Mouse (Mus musculus) limb, embryonic 12.5 days (tissue): ENCODE results near the gene Antxr1. TPM values are rescaled to one million over a fixed set of nuclear protein-coding genes. Genes with fewer than 3 reads are reported as not detected.

Experiments used
- ATAC-seq: fragments of 200-750 bp; cut with Nextera tagmentation; 2 replicates; pipeline ENCODE4 v1.8.0; 2017; ENCODE audit warnings: low read depth, moderate TSS enrichment; ENCODE audit not compliant: insufficient number of reproducible peaks, insufficient read depth, low FRiP score, low TSS enrichment
- H3K27ac ChIP-seq: fragments of 300-500 bp; sonication (generic); 2 replicates; pipeline ENCODE4 v1.5.1; 2016; ENCODE audit warnings: mild to moderate bottlenecking, moderate library complexity
- H3K27me3 ChIP-seq: fragments of 300-500 bp; sonication (generic); 2 replicates; pipeline ENCODE4 v1.6.1; 2016; ENCODE audit warnings: mild to moderate bottlenecking, moderate library complexity
- H3K36me3 ChIP-seq: fragments of 300-500 bp; sonication (generic); 2 replicates; pipeline ENCODE4 v1.6.1; 2016; ENCODE audit warnings: mild to moderate bottlenecking, moderate library complexity
- H3K4me1 ChIP-seq: fragments of 300-500 bp; sonication (generic); replicated peaks from 2 replicates; pipeline ENCODE4 v1.6.1; 2016
- H3K4me2 ChIP-seq: fragments of 300-500 bp; sonication (generic); 2 replicates; pipeline ENCODE4 v1.6.1; 2016; ENCODE audit warnings: mild to moderate bottlenecking, moderate library complexity
- H3K4me3 ChIP-seq: fragments of 300-500 bp; sonication (generic); replicated peaks from 2 replicates; pipeline ENCODE4 v1.5.1; 2016; ENCODE audit warnings: mild to moderate bottlenecking
- H3K9ac ChIP-seq: fragments of 300-500 bp; sonication (generic); replicated peaks from 2 replicates; pipeline ENCODE4 v1.6.1; 2016; ENCODE audit warnings: mild to moderate bottlenecking, moderate library complexity
- H3K9me3 ChIP-seq: fragments of 300-500 bp; sonication (generic); 2 replicates; pipeline ENCODE4 v1.6.1; 2016; ENCODE audit warnings: mild to moderate bottlenecking, moderate library complexity
- WGBS: fragments of 180-500 bp; shearing (Covaris S2); methylation state at CpG from one replicate; pipeline ENCODE4 v1.1.7; 2016; 5-methylcytosine and 5-hydroxymethylcytosine counted together
- polyA plus RNA-seq: library from polyadenylated mRNA; unstranded; fragments of >200 nt; fragmentation: Nextera tagmentation; extraction: Ambion mirVana; gene quantifications from 2 replicates; pipeline ENCODE4 v1.2.1, GENCODE M21; 2016

Gene Antxr1
- polyA plus RNA-seq, 1 experiment from 2014 or later = 16.2 TPM

DNA sequence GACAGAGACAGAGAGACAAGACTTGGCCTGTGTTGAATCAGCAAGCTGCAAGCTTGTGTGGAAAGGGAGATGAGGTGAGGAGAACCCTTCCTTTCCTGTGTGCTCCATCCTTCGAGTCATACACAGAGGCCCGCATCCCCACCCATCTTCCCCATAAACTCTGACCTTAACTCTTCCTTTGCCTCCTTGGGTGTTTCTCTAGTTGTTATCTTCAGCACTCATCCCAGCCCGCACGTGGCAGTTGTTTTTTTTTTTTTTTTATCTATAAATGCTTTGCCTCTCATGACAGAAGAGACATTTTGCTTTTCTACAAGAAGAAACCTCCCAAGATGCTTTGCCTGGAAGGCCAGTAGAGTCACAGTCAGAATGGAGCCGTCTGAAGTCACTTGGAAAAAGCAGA lies 197.1 kb downstream of the Antxr1 start:
- H3K4me1 ChIP-seq = peaks cover 21% of the 10 kb centered on the region
- no peak overlapping the region for H3K9ac ChIP-seq
- no peak for ATAC-seq
- no peak overlapping the region for H3K4me3 ChIP-seq
- no peaks in the 10 kb centered on the region for H3K27me3 ChIP-seq
- H3K9me3 ChIP-seq = no peaks in the 10 kb centered on the region
- H3K4me2 ChIP-seq = no peak overlapping the region
- H3K36me3 ChIP-seq = peaks cover 35% of the 10 kb centered on the region
- 93% methylated on average over 5 of the region's 5 CpGs for WGBS
- no peak overlapping the region for H3K27ac ChIP-seq

DNA sequence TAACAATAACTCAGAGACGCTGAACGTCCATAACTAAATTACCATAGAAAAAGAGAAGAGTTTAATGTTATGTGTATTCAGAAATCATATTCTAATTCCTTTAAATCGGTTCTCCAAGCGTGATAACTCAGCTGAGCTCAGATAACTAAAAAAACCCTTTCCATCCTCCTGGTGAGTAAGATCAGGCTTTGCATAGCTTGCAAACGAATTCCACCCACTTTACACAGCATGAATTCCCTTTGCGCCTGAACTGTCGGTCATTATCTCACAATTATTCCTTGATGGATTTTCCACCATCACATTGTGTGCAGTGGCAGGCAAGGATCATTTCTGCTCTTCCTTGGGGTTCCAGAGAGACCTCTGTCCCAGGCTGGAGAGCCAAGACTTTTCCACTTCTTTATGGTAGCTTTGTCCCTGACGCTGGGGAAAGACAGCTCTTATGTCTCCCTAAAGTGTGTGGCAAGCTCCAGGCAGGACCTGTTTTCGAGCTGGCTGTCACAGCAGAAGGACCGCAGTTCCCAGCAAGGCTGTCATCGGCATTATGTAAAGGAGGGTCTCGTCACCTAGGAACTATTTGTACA lies 201.6 kb downstream of the Antxr1 start:
- no peak for ATAC-seq
- no peaks in the 10 kb centered on the region for H3K27me3 ChIP-seq
- 73% methylated on average over 12 of the region's 12 CpGs for WGBS
- H3K4me1 ChIP-seq = no peaks in the 10 kb centered on the region
- H3K36me3 ChIP-seq = peaks cover 39% of the 10 kb centered on the region
- no peak overlapping the region for H3K9ac ChIP-seq
- 0 out of 2 replicates have a peak overlapping the region, but pooled peaks have one; percentile 17 for H3K27ac ChIP-seq
- H3K4me2 ChIP-seq = no peak overlapping the region
- no peak overlapping the region for H3K4me3 ChIP-seq
- no peaks in the 10 kb centered on the region for H3K9me3 ChIP-seq

DNA sequence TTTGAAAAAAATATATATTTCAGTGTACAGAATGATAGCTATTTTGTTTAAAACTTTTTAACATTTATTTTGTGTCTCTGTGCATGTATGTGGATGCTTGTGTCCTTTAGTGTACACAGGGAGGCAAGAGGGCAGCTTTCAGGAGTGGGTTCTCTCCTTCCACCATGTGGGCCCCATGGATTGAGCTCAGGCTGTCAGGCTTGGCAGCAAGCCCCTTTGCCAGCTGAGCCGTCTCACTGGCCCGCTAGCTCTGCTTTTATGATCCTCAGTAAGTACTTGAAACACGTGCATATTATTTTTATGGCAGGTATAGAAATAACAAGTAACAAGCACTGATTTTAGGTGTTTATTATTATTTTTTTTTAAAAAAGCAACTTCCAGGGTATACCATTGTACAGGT lies 202.1 kb downstream of the Antxr1 start:
- Histone ChIP-seq H3K4me1 (no peaks in the 10 kb centered on the region), H3K9ac (no peak overlapping the region), H3K27ac (no peak overlapping the region), H3K36me3 (peaks cover 39% of the 10 kb centered on the region), H3K4me2 (no peak overlapping the region), H3K9me3 (no peaks in the 10 kb centered on the region), H3K27me3 (no peaks in the 10 kb centered on the region), H3K4me3 (no peak overlapping the region)
- ATAC-seq = no peak
- WGBS = 58% methylated on average over 3 of the region's 3 CpGs

DNA sequence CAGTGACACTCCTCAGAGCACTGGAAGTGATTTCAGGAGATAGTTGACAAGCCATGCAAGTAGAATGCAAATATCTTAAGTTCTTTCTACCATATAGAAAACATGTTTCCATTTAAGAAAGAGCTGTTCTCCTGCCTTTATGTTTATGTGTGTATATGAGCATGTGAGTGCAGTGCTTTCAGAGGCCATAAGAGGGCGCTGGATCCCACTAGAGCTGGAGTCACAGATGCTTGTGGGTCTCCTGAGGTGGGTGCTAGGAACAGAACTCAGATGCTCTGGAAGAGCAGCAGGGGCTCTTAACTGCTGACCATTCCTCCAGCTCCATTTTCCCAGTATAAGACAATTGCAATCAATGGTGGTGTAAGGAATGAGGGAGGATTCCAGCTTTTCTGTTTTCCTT lies 204.5 kb downstream of the Antxr1 start:
- WGBS = 74% methylated on average over 1 of the region's 1 CpGs
- Histone ChIP-seq H3K27me3 (no peaks in the 10 kb centered on the region), H3K36me3 (peaks cover 25% of the 10 kb centered on the region), H3K9me3 (no peaks in the 10 kb centered on the region), H3K4me1 (peaks cover 8% of the 10 kb centered on the region; the same call in 1 of the 2 replicates), H3K9ac (no peak overlapping the region), H3K4me3 (no peak overlapping the region), H3K27ac (no peak overlapping the region), H3K4me2 (no peak overlapping the region)
- no peak for ATAC-seq

DNA sequence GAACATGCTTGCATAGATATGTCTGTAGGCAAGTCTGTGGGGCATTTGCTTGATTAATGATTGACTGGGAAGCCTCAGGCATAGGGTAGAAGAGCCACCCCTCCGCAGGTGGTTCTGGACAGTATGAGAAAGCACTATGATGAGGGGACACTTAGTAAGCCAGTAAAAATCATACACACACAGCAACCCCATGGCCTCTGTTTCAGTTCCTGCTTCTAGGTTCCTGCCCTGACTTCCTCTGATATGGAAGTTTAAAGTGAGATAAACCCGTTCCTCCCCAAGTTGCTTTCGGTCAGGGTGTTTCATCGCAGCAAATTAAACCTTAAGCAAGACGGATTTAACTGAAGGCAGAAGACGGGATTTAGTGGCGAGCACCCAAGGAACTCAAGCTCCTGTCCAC lies 205.0 kb downstream of the Antxr1 start:
- no peak for ATAC-seq
- Histone ChIP-seq H3K4me3 (no peak overlapping the region), H3K27ac (no peak overlapping the region), H3K9ac (no peak overlapping the region), H3K9me3 (no peaks in the 10 kb centered on the region), H3K4me1 (peaks cover 8% of the 10 kb centered on the region; the same call in 1 of the 2 replicates), H3K36me3 (peaks cover 21% of the 10 kb centered on the region), H3K27me3 (no peaks in the 10 kb centered on the region), H3K4me2 (no peak overlapping the region)
- 96% methylated on average over 7 of the region's 7 CpGs for WGBS

DNA sequence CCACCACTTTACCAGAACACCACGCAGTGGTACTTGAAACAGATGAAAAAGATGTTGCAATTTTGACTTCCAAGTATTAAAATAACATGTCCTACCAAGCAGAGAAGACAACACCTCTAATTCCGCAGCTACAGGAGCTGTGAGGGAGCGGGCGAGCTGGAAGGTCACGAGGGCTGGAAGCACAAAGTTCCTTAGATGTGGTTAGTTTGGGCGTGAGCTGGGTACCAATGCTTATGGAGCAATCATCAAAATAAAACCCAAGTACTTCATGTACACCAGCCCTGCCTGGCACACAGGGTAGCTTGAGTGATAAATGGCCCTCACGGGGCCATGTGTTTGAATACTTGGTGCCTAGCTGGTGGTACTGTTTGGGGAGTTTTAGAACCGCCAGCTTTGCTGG lies 205.8 kb downstream of the Antxr1 start:
- 92% methylated on average over 8 of the region's 8 CpGs for WGBS
- ATAC-seq = no peak

DNA sequence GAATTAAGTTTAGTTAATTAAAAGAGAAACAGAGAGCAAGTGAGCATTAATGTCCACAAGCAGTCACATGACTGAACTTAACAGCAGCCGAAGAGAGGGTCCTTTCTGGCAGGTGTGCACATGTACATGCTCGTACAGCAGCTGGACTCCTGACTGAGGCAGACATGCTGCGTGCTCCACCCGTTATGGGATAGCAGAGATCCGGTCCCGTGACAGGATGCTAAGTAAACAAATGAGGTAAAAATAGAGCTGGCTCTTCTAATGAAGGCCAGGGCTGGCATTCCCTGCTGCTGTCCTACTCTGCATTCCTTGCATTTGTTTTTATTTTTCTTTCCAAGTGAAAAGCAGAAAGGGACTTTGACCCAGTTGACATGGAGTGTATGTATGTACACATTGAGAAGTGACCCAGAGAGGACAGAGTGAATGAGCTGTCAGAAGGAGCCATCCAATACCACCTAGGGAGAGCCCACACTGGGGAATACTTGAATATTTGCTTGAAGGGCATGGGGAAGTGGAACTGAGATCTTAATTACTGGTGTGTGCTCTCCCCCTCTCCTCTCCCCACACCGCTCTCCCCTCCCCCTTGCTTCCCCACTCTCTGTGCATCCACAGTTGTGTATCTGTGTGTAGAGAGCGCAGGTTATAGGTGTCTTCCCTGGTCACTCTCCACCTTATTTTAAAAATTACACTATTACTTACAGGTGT lies 208.4 kb downstream of the Antxr1 start:
- no peaks in the 10 kb centered on the region for H3K9me3 ChIP-seq
- WGBS = 67% methylated on average over 8 of the region's 8 CpGs
- H3K27ac ChIP-seq = no peak overlapping the region
- no peak overlapping the region for H3K4me2 ChIP-seq
- H3K4me1 ChIP-seq = peaks cover 8% of the 10 kb centered on the region; the same call in 1 of the 2 replicates
- peaks cover 4% of the 10 kb centered on the region; the same call in 1 of the 2 replicates for H3K36me3 ChIP-seq
- H3K4me3 ChIP-seq = no peak overlapping the region
- H3K9ac ChIP-seq = no peak overlapping the region
- no peak for ATAC-seq
- H3K27me3 ChIP-seq = no peaks in the 10 kb centered on the region

More for the DNA sequence above, 205.8 kb downstream of the Antxr1 start:
- Histone ChIP-seq H3K4me1 (peaks cover 8% of the 10 kb centered on the region; the same call in 1 of the 2 replicates), H3K27ac (no peak overlapping the region), H3K36me3 (peaks cover 13% of the 10 kb centered on the region; the same call in 1 of the 2 replicates), H3K9me3 (no peaks in the 10 kb centered on the region), H3K4me3 (no peak overlapping the region), H3K9ac (no peak overlapping the region), H3K4me2 (no peak overlapping the region), H3K27me3 (no peaks in the 10 kb centered on the region)

DNA sequence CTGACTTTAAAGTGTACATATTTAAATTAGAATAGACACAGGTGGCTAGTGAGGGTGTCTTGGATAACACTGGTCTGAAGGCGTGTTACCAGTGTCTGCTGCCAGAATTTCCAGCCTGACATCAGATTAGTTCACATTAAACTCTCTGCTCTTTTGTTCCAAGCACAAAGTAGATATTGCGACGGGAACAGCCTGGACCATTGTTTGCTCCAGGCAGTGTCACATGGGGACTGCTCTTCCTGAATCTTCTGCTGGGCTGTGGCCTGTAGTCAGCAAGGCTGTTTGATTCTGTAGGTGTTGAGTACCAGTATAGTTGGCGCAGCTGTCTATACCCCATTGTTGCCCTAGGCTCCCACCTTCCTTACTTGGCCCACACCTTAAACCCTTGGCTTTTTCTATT lies 211.6 kb downstream of the Antxr1 start:
- Histone ChIP-seq H3K27me3 (no peaks in the 10 kb centered on the region), H3K9ac (no peak overlapping the region), H3K4me1 (peaks cover 21% of the 10 kb centered on the region), H3K36me3 (no peaks in the 10 kb centered on the region), H3K27ac (no peak overlapping the region), H3K9me3 (no peaks in the 10 kb centered on the region), H3K4me2 (no peak overlapping the region), H3K4me3 (no peak overlapping the region)
- WGBS = 94% methylated on average over 4 of the region's 4 CpGs
- ATAC-seq = no peak

DNA sequence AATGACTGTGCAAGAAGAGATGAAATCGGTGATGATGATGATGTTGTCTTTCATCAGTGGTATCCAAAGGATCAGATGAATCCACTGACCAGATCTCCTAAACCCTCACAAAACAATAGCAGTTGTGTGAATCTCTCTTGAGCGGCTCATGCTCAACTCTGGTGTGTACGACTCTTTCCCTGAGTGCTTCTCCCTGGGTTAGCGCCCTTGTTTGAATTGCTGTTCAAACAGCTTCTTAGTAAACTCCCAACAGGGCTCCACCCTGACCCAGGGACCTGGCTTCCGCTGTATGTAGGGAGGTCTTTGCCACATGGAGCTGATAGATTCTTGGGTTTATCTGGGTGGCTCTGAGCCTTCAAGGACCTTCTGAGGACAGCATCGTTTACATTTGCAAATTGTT lies 212.2 kb downstream of the Antxr1 start:
- H3K27me3 ChIP-seq = no peaks in the 10 kb centered on the region
- no peak overlapping the region for H3K27ac ChIP-seq
- no peak for ATAC-seq
- H3K9ac ChIP-seq = no peak overlapping the region
- 88% methylated on average over 6 of the region's 6 CpGs for WGBS
- H3K4me3 ChIP-seq = no peak overlapping the region
- H3K4me2 ChIP-seq = no peak overlapping the region
- H3K4me1 ChIP-seq = peaks cover 21% of the 10 kb centered on the region
- no peaks in the 10 kb centered on the region for H3K36me3 ChIP-seq
- H3K9me3 ChIP-seq = no peaks in the 10 kb centered on the region

DNA sequence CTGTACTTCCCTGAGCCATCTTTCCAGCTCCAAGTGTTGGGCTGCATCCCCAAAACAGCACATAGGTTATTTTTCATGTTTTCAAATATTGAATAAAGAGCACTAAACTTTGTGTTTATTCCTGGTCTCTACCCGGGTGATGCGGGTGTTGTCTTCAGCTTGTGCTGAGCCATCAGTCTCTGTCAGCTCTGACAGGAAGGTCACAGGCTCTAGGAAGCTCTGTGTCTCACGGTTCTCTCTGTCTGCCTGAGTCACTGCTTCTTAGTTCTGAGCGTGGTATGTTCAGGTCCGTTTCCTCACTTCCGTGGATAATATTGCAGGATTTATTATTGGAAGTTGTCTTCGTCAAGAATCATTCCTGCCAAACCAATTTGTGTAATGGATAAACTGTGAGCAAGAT lies 213.7 kb downstream of the Antxr1 start:
- Histone ChIP-seq H3K9me3 (no peaks in the 10 kb centered on the region), H3K36me3 (no peaks in the 10 kb centered on the region), H3K9ac (no peak overlapping the region), H3K4me1 (peaks cover 12% of the 10 kb centered on the region), H3K4me3 (no peak overlapping the region), H3K27me3 (no peaks in the 10 kb centered on the region), H3K27ac (no peak overlapping the region), H3K4me2 (no peak overlapping the region)
- 80% methylated on average over 7 of the region's 7 CpGs for WGBS
- no peak for ATAC-seq

DNA sequence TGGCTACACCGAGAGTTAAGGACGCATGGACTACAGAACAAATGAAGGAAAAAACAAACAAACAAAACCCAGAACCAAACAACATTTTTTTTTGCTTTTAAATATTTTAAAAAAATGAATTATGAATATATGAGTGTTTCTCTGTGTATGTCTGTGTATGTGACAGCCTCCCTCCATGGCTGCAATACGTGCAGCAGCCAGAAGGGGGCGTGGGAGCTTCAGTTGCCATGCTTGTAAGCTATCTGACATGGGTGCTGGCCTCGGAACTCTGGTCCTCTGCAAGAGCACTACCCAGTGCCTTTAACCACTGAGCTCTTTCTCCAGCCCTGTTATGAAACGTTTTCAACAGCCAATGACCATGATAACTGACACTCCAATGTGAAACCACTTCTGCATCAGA lies 215.0 kb downstream of the Antxr1 start:
- Histone ChIP-seq H3K4me3 (no peak overlapping the region), H3K27me3 (no peaks in the 10 kb centered on the region), H3K9me3 (no peaks in the 10 kb centered on the region), H3K4me2 (no peak overlapping the region), H3K9ac (no peak overlapping the region), H3K36me3 (no peaks in the 10 kb centered on the region), H3K4me1 (peaks cover 20% of the 10 kb centered on the region), H3K27ac (no peak overlapping the region)
- 86% methylated on average over 6 of the region's 6 CpGs for WGBS
- ATAC-seq = no peak

DNA sequence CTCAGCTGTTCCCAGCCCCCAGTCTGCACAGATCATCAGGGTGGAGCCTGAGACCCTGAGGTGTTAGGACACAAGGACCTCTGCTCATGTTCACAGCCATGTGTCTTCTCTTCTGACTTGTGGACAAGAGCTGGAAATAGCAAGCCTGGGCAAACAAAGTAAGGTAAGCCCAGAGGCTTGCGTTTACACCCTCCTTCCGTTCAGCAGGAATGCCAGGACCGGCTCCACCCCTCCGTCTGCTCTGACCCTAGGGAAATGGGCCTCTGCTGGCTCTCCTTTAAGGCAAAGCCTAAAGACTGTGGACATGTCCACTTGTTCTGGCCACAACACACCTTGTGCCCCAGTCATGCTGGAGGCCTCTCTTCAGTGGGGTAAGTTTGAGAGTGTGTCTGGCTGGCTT lies 215.6 kb downstream of the Antxr1 start:
- no peak overlapping the region for H3K9ac ChIP-seq
- H3K4me1 ChIP-seq = peaks cover 20% of the 10 kb centered on the region
- no peaks in the 10 kb centered on the region for H3K9me3 ChIP-seq
- H3K27me3 ChIP-seq = no peaks in the 10 kb centered on the region
- H3K4me2 ChIP-seq = no peak overlapping the region
- 56% methylated on average over 4 of the region's 4 CpGs for WGBS
- no peaks in the 10 kb centered on the region for H3K36me3 ChIP-seq
- no peak for ATAC-seq
- H3K27ac ChIP-seq = no peak overlapping the region
- no peak overlapping the region for H3K4me3 ChIP-seq
